Mouse (Mus musculus) right cerebral cortex, postnatal 36 days (tissue): Measurements from ENCODE around the gene Lpgat1.

ENCODE experiments used
- DNase-seq, 2 experiments: peaks; one replicate each; pipeline ENCODE4 v3.0.0; 2022; ENCODE audit warnings: low spot score in 2 of 2, mixed read lengths in 1 of 2

Lpgat1 gene

DNA sequence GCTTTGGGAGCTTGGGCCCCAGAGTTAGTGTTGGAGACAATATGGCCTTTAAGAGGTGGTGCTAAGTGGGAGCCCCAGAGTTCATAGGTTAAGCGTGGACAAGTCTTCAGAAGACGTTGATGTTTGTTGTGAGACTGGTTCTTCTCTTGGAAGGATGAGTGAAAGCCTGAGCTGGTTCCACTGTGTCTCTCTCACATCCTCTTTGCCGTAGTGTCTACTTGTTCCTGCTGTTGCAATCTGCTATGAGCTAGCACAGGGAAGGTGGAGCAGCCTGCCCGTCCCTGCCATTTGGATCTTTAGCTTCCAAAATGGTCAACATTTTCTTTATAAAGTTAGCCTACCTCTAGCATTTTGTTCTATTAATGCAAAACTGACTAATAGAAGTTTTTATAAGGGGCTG, 16.2 kb downstream of the Lpgat1 start:
- DNase-seq, result no peak

DNA sequence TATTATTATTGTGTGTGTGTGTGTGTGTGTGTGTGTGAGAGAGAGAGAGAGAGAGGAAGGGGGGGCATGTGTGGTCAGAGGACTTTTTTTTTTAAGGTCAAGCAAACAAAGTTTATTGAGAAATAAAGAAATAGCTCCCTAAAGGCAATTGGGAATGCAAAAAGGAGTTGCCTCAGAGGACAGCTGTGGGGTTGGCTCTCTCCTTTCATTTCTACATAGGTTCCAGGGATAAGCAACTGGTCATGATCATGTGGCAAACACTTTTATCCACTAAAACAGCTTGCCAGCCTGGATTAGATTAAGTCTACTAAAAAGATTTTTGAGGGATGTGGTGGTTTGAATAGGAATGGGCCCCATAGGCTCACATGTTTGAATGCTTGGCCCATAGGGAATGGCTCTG, 18.8 kb downstream of the Lpgat1 start:
- no peak for DNase-seq

DNA sequence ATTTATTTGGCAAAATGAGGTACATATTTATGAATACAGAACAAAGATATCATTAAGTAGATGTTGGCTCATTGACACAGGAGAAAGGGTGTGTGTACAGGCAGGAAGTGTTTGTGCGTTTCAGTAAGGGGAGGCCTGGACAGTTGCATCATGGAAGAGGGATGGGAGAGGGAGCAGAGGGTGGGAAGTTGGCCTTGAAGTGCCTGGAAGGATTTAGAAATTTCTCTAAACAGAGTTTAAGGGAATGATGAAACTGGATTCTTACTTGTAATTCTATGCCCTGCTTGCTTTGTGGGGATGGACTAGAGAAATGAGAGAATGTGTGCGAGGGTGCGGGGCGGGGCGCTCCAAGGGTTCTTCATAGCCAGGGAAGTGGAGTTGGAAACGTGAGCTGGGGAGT, 20.2 kb downstream of the Lpgat1 start:
- DNase-seq, result no peak

DNA sequence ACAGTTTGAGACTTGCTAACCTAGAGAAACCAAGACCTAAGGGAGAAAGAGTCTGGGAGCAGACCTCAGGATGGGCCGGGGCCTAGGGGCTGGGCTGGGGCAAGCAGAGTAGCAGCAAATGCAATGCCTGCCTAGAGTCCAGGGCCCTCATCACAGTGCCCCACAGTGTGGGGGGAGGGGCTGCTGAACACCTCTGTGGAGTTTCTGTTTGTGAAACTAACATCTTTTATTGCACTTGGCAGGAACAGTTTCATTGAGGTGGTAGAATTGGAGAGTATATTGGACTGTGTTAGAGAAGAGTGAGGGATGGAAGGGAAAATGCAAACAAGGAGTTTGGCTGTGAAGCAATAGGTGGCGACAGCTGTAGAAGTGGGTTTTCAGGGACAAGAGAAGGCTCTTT, 21.1 kb downstream of the Lpgat1 start:
- no peak for DNase-seq

DNA sequence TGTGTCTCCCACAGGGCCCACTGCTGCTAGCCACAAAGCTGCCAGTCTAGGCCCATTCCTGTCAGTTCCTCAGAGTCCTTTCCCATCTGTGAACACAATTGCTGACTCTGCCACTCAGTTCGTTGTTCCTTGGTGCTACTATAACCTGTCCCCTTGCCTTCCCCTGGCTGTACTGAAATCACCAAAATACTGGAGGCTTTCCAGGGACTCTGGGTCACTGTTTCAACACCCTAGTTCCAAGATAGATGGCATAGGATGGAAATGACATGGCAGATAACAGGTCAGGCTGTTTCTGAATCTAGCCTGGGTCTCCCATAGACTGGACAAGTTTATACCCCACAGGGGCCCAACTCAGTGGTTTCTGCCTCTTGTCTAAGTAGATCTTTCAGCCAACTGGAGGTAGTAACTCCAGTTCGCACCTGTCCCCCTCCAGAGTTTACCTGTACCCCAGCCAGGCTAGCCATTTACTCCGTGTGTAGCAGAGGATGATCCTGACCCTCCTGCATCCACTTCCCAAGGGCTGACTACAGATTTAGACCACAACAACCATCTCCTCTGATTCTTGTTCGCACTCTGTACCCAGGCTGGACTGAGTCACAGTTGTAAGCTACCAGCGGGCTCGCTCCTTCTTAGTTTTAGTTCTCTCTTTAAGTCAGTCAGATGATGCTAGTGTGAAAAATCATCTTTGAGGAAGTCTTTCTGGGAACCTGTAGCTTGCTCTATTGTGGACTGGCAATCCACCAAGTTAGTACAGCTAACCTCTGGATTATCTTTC, 23.1 kb downstream of the Lpgat1 start:
- no peak for DNase-seq

DNA sequence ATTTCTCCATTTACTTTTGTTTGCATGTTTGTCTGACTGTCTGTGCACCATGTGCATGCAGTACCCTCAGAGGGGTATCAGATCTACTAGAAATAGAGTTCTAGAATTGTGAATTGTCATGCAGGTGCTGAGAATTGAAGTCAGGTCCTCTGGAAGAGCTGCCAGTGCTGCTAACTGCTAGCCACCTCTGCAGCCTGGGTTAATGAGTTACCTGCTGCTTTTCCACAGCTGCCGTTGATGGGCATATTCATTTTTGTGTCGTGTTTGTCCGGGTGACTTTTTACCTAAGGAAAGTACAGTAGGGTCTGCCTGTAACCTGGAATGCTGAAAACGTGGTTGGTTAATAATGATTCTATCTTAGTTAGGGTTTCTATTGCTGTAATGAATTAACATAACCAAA, 24.0 kb downstream of the Lpgat1 start:
- no peak for DNase-seq

DNA sequence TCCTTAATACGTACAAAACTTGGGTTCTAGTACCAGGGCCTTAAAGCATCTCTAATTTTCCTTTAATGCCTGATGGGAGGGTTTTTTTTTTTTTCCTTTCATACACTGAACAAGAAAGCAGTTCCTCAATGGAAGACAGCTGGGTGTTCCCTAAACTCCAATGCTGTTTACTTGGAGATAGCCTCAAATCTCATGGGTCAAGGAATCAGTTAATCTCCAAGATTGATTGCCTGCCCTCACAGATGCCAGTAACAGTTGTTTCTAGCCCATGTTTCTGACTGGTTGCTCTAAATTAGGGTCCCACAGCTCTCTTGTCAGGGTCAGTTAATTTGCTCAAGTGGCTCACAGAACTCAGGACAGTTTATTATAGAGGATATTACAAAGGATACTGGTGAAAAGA, 30.8 kb downstream of the Lpgat1 start:
- DNase-seq, result no peak

DNA sequence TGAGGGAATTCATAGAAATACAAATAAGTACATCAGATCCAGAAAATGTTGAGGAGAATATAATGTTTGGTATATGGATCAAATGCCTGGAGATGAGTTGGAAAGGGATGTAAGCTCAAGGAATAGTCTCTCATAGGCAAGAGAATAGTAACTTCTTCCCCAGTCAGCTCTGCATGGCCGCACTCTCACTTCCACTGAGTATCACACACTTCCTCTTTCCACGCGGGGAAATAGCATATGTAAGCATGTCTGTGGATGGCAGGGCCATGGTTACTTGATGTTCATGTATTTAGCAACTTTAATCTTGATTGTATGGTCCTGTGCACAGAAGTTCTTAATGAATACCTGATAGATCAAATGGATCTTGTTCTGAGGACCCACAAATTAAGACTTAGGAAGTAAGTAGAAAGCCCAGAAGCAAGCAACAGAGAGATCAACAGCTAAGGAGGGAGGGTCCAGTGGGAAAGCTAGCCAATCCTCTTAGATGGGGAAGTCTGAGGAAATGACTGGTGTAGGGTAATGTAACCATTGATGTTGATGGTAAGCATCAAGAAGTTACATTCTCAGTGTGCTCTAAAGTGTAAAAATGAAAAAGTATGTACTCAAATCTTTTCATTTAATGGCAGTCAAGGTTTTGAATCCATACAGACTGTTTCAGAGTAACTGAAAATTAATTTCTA, 39.0 kb downstream of the Lpgat1 start:
- no peak for DNase-seq

DNA sequence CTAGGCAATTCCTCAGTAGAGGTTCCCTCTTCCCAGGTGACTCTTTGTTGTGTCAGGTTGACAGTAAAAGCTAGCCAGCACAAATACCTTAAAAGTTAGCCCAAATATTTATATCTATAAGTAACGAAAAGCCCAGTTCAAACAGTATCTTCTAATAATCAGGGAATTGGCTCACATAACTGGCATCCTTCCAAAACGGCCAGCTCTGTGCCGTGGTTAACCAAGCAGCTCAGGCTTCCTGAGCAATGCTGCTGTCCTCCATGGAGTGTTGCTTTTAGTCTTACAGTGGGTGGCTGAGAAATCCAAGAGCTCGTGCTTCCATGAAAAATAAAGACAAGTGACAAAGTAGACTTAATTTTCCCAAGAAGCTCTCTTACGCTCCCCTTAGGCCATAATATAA, 56.5 kb downstream of the Lpgat1 start:
- DNase-seq, result no peak

DNA sequence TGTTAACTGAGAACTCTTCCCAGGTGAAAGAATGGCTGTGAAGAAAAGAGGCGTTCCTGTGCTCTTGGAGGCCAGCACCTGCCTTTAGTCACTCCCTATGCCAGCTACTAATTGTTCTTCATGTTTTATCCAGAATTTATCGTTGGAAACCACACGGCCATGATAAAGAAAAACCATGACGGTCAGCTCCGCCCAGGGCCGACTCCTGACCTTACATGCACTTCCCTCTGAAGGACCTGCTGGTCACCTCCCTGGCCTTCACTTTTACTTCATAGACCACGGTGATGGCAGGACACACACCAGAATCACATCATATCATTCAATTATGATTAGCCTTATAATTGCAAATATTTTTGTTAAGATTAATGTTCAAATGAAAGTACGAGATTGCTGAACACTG, 57.5 kb downstream of the Lpgat1 start:
- no peak for DNase-seq

DNA sequence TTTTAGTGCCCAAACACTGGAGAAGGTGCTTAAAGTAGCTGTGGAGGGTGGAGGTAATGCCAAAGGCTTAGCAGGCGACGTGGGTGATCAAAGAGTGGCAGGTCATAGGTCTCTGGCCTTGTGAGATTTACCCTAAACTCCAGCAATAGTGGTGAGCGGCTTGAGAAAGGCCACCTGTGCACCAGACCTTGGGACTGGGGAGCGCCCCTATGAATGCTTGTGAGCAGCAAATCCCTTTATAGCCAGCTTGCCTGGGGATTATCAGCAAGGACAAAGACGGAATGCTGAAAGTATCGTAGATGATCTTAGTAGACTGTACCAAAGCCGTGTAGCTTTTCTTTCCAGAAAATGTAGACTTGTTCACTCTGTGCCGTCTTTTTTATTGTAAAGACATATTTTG, 59.9 kb downstream of the Lpgat1 start:
- no peak for DNase-seq

DNA sequence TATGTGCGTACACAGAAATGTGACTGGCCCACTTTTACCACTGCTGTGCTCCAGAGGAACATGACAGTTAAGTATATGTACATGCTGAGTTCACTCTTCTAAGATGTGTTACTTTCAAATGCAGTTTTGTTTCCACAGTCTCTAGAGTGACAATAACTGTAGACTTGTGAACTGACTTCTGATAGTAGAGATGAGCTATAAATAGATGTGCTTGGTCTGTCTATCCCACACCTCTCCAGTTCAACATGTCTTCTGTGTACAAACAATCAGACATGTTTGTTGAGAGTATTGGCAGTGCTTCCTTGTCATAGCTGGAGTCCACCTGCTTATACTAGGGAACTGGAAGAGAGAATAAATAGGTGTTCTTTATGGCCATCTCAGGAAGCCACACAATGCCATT, 62.8 kb downstream of the Lpgat1 start:
- no peak for DNase-seq

DNA sequence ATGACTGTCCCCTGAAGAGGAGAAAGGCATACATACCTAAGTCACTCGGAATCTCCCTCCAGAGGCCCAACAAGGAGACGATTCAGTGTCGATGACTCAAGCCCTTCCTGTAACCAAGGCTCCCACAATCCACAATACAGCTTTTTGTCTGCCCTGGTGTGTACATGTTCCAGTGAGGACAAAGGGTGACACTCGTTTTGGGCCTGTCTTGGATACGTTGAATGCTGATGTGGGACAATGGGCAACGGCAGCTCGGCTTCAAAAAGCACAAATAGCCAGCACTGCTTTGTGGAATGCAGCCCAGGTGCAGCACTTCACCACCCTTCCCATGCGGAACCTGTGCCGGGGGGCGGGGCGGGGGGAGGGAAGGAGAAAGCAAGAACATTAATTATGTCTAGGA, 67.5 kb downstream of the Lpgat1 start:
- DNase-seq, result no peak

DNA sequence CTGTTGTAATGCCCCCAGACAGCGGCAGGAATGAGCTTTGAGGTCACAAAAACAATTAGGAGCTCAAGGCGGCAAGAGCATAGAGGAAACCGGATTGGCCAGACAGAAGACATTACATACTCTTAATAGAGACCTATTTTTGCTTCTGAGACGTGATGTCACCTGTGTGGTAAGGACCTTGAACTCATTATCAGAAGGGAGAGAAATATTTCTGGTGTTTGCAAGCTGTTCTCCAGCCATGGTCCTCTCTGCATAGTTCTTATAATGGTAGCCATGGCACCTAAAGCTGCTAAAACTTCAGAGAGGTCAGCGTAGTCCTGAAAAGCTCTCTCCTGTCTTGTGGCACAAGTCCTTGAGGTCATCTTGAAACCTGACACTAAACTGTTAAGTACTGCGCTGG, 68.6 kb downstream of the Lpgat1 start:
- no peak for DNase-seq

DNA sequence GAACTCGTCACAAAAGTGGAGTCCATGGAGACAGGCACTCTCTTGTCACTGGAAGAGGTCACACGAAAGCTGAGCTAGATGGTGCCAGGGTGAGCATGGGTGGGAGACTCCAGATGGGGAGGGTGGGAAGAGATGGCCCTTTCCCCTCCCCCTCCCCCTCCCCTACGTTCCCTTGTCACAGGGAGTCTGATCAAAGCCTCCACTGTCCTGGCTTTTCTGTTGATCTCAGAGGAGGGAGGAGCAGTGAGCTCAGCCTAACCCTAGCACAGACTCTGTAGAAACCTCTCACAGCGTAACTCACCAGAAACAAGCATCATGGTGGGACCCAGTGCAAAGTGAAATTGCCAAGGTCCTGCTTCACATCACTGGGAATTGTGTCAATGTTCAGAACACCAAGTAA, 69.7 kb downstream of the Lpgat1 start:
- no peak for DNase-seq

DNA sequence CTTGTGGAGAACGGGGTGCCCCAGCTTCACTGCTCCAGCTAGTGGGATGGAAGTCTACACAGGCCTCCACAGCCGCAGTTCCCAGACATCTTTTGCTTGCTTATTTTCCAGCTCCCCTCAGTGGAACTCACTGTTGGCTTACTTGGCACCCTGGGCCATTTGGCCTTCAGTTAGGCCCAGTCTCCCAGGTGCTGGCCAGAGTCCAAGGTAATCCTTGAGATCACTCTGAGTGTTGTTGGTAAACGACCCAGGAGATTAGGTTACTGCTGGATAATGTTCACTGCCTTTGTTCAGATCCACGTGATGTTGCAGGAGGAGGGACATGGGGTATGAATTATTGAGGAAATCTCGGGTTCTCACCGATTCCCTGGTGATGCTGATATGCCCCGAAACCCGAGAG, 75.4 kb downstream of the Lpgat1 start:
- no peak for DNase-seq

DNA sequence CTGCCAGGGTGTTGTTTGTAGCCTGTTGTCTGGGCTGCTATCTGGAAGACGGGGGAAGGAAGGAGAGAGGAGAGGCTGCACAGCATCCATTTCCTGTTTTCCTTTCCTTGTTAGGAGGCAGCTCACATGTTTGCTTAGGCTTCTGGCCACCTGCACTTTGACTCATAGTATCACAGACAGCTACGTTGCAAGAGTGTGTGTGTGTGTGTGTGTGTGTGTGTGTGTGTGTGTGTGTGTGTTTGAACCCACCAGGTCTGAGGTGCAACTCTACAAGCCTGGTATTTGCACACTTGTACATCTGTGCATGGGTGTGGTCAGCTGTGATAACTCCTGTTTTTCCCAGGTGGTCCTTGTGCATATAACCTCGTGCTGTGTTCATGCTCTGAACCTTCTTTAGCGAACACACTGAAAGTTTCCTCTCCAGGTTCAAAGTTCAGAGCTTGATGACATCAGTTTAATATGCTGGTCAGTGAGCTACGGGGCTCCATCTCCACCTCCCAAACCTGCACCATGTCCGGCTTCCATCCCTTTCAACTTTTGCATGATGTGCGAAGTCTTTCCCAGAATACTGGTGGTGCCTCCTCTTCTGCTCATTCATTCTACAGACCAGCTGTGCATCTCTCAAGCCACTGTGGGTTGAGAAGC, 76.4 kb downstream of the Lpgat1 start:
- DNase-seq, result no peak

DNA sequence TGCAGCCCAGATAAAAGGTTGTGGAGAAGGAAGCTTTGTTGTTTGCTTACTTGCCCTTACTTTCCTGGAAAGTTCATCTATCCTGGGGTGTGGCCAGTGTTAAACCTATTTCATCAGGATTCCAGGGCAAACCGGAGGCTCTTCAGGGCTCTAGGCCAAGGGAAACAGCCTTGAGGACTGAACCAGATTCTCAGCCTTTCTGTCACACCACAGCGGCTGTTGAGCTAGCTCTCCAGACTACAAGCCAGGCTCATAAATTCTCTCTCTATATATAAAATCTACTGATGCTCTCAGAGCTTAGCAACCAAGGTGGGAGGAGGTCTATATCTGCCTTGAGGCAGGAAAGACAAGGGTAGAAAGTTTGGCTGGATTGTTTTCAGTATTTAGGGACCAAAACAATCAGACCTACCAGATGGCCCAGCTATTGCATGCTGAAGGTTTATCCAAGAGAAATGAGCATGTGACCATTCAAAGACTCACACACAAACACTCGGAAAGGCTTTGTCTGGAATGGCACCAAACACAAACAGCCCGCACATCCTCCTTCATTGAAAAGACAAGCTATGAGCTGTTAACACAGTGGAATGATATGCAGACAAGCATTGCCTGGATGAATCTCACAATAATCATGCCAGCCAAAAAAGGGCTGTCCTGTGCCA, 78.7 kb downstream of the Lpgat1 start:
- DNase-seq, result no peak

DNA sequence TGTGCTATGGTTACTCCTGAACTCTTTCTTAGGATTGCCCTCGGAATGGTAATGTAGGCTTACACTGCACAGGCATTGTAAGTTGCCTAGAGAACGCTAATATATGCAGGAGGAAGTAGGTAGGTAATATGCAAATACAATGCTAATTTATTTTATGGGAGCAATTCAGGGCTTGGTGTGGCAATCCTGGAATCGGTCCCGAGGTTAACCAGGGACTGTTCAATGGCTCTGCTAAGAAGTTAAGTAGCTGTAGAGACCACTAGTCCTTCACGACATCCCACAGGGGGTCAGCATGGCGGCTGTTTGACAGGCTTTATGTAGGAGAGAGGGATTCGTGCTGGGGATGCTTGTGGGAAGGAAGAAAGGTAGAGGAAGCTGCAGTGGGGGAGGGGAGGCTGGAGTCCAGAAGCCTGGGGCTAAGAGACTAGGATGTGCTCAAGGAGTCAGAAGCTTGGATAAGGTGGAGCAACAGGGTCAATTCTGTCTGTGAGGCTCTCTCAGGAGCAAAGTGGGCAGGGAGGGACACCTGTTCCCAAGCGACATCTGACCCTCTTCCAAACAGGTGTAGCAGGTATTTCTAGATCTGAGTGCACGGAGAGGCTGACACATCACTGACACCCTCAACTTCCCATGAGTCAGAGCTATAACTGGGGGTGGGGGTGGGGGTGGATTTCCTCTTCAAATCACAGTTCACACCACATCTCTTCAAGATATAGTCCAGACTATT, 84.6 kb downstream of the Lpgat1 start:
- DNase-seq, result no peak

DNA sequence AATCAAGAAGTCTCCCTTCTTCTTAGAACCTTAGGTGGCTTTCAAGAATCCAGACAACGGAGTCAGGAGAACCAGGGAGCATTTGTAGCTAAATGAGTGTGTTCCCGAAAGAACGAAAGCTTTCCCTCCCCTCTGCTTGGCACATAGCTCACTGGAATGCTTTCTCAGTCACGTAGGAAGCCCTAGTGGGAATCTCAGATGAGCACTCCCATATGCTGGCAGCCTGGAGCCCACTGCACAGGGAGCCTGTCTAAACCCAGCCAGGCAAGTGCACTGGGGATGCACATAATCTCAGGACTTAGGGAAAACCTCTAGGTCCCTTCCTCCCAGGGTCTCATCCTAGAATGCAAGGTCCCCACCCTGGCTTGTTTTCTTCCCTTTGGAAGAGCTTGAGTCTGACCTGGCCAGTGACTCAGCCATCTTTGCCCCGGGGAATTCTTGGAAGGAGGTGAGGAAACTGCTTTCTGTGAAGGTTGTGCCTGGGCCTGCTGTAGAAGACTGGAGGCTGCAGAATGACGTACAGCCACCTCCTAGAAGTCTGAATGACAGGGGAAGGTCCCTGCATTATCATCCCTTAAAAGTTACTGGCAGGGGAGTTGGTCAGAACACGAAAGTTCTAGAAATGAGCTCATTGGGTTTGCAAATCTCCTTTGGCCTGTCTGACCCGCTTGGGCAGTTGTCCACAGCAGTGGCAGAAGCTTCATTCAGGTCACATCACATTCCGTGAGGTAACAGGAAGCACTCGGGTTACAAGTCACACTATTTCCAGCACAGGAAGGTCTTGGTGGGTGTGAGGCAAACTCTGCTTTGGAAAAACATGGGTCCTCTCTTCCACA, 85.4 kb downstream of the Lpgat1 start:
- peak; percentile 31 to 49 for DNase-seq

DNA sequence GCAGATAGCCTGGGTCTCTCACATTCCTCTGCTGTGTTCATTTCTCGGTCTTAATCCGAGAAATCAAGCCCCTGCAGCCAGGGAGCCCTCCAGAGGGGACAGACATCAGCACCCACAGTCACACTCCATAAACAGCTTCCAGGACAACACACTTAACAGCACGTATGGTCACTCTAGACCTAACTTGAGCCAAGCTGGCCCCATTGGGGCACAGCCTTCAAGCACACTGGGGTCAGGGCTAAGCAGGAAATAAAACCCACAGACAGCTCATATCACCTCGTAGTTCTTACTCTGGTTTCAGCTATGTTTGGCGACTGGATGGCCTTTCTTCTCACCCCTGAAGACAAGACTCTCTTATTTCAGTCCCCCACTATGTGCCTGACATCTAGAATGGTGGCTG, 87.1 kb downstream of the Lpgat1 start:
- no peak for DNase-seq
